Mouse (Mus musculus) adrenal gland, postnatal 0 days (tissue): ENCODE measurements around the gene Izumo1r. TPM values are rescaled to one million over a fixed set of nuclear protein-coding genes. Genes with fewer than 3 reads are reported as not detected.

Experiments
- polyA plus RNA-seq: library from polyadenylated mRNA; unstranded; fragments of >200 nt; fragmentation: Nextera tagmentation; extraction: Ambion mirVana; gene quantifications from 2 replicates; pipeline ENCODE4 v1.2.1, GENCODE M21; 2015

Izumo1r gene
- not detected in 2 replicates for polyA plus RNA-seq

GRCm38 (mm10) chr9:14903581-14904378, at the start of gene Izumo1r:
Gene Izumo1r (minus strand): TSS chr9:14903949.

DNA sequence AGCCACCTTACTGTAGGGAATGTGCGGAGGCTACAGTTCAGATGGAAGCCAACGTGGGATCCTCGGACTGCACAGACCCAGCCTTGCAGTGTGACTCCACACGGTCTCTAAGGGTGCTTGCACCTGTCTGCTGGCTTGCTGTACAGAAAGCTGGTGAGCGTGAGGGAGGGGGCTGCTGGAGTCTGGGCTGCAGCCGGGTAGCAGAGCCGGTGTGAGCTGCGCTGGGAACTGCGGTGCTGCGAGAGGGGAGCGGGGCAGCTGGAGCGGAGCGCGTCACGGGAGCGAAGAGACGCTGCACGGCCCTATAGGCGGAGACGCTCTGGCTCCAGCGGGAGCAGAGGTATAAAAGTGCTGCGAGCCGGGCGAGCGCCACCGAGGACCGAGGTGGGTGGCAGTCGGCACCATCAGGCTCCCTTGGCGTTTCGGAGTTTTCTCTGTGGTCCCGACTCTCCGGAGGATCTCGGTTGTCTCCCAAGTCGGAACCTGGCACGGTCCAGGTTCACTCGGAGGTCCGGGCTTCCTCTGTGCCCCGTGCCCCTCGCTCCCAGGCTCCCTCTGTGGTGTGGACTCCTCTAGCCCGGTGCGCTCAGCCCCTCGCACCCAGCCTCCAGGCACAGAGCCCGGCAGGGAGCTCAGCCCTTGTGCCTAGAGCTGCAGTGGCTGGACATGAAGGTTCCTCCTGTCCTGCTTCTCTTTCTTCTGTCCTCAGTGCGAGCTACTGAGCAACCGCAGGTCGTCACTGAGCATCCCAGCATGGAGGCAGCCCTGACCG, 43.7 kb downstream of the Izumo1r start, which contains the start of gene Gpr83:
TSS of gene Gpr83 (plus strand) at position 343 of the 772 bp plus-strand sequence.

Other genes starting within 250 kb of the Izumo1r start
- gene Piwil4, start 163.2 kb downstream of the Izumo1r start, polyA plus RNA-seq: 0.06 and 0.39 TPM in 2 replicates
- 1.3 TPM in 2 replicates for gene Fut4, start 151.6 kb downstream of the Izumo1r start, polyA plus RNA-seq
- not detected in 2 replicates for gene 1700012B09Rik, start 132.9 kb downstream of the Izumo1r start, polyA plus RNA-seq
- 7.8 and 14.5 TPM in 2 replicates for gene Mre11a, start 119.3 kb downstream of the Izumo1r start, polyA plus RNA-seq
- 18.2 and 27.2 TPM in 2 replicates for gene Ankrd49, start 119.1 kb downstream of the Izumo1r start, polyA plus RNA-seq
- 0.06 TPM in 1 of 2 replicates, not detected in the other for gene Gpr83, start 43.7 kb downstream of the Izumo1r start, polyA plus RNA-seq
- 27.9 and 43.8 TPM in 2 replicates for gene Panx1, start 141.5 kb upstream of the Izumo1r start, polyA plus RNA-seq
- 0.04 TPM in 1 of 2 replicates, not detected in the other for gene Hephl1, start 208.2 kb upstream of the Izumo1r start, polyA plus RNA-seq